Mouse (Mus musculus) layer of hippocampus, postnatal 25 days (tissue): ENCODE data around the gene Arhgef11. TPM values are rescaled to one million over a fixed set of nuclear protein-coding genes. Genes with fewer than 3 reads are reported as not detected.

Experiments used
- DNase-seq, 2 experiments: peaks; one replicate each; pipeline ENCODE4 v3.0.0; 2022; ENCODE audit warnings: mixed read lengths in 2 of 2, low spot score in 1 of 2; ENCODE audit errors: extremely low spot score in 1 of 2
- total RNA-seq, 2 experiments: library from RNA; stranded (reverse); gene quantifications; 2 replicates each; pipeline ENCODE4 v1.2.3; 2021

Arhgef11 gene
- total RNA-seq, 2 experiments from 2014 or later, result 58.5 to 66.4 TPM

GRCm38 (mm10) chr3:87756488-87756887 lies 139.1 kb downstream of the Arhgef11 start:
- DNase-seq, result no peak

GRCm38 (mm10) chr3:87758641-87759040 lies 141.3 kb downstream of the Arhgef11 start:
- DNase-seq, result no peak

GRCm38 (mm10) chr3:87761408-87762375 lies 144.3 kb downstream of the Arhgef11 start:
- DNase-seq, result no peak

GRCm38 (mm10) chr3:87763202-87763601 lies 145.8 kb downstream of the Arhgef11 start:
- no peak for DNase-seq

GRCm38 (mm10) chr3:87763683-87764289 lies 146.4 kb downstream of the Arhgef11 start:
- peak; percentile 53 to 71 for DNase-seq

- no peak for DNase-seq
Measured at GRCm38 (mm10) chr3:87764506-87764905, 147.1 kb downstream of the Arhgef11 start.

GRCm38 (mm10) chr3:87765091-87765490 lies 147.7 kb downstream of the Arhgef11 start:
- no peak for DNase-seq

- DNase-seq, result no peak
Measured at GRCm38 (mm10) chr3:87765631-87766283, 148.4 kb downstream of the Arhgef11 start.

- no peak for DNase-seq
Measured at GRCm38 (mm10) chr3:87766284-87766667, 148.9 kb downstream of the Arhgef11 start.

- no peak for DNase-seq
Measured at GRCm38 (mm10) chr3:87767764-87768163, 150.4 kb downstream of the Arhgef11 start.

GRCm38 (mm10) chr3:87768431-87768830 lies 151.1 kb downstream of the Arhgef11 start:
- no peak for DNase-seq

- DNase-seq, result peak; percentile 46 to 63
Measured at GRCm38 (mm10) chr3:87768844-87769243, 151.5 kb downstream of the Arhgef11 start.

- no peak for DNase-seq
Measured at GRCm38 (mm10) chr3:87769506-87769905, 152.1 kb downstream of the Arhgef11 start.

GRCm38 (mm10) chr3:87770280-87770679 lies 152.9 kb downstream of the Arhgef11 start:
- DNase-seq, result peak in 1 of 2 experiments; percentile 33

GRCm38 (mm10) chr3:87771088-87771487 lies 153.7 kb downstream of the Arhgef11 start:
- DNase-seq, result no peak

- no peak for DNase-seq
Measured at GRCm38 (mm10) chr3:87778283-87778682, 160.9 kb downstream of the Arhgef11 start.

GRCm38 (mm10) chr3:87779086-87779485 lies 161.7 kb downstream of the Arhgef11 start:
- no peak for DNase-seq

- DNase-seq, result no peak
Measured at GRCm38 (mm10) chr3:87783282-87784023, 166.1 kb downstream of the Arhgef11 start.

- no peak for DNase-seq
Measured at GRCm38 (mm10) chr3:87785156-87785555, 167.8 kb downstream of the Arhgef11 start.

GRCm38 (mm10) chr3:87785626-87786214 lies 168.4 kb downstream of the Arhgef11 start:
- no peak for DNase-seq
